Mouse (Mus musculus) stomach, postnatal 0 days (tissue): Measurements from ENCODE around the gene Ugdh. TPM values are rescaled to one million over a fixed set of nuclear protein-coding genes. Genes with fewer than 3 reads are reported as not detected.

ENCODE experiments used
- ATAC-seq: fragments of 200-750 bp; cut with Nextera tagmentation; 2 replicates; pipeline ENCODE4 v1.8.0; 2017; ENCODE audit not compliant: low FRiP score, low TSS enrichment
- DNase-seq: peaks from one replicate; pipeline ENCODE4 v3.0.0-alpha.2; 2016; ENCODE audit warnings: low spot score
- H3K27ac ChIP-seq: fragments of 300-500 bp; sonication (generic); replicated peaks from 2 replicates; pipeline ENCODE4 v1.5.1; 2014; ENCODE audit warnings: mild to moderate bottlenecking, control low read depth
- H3K27me3 ChIP-seq: fragments of 300-500 bp; sonication (generic); 2 replicates; pipeline ENCODE4 v1.6.1; 2014; ENCODE audit warnings: low read length; ENCODE audit not compliant: control insufficient read depth, insufficient read depth
- H3K36me3 ChIP-seq: fragments of 300-500 bp; sonication (generic); 2 replicates; pipeline ENCODE4 v1.6.1; 2014; ENCODE audit warnings: low read length, mixed read lengths; ENCODE audit not compliant: control insufficient read depth, insufficient read depth
- H3K4me1 ChIP-seq: fragments of 300-500 bp; sonication (generic); replicated peaks from 2 replicates; pipeline ENCODE4 v1.6.1; 2014; ENCODE audit warnings: antibody characterized with exemption; ENCODE audit not compliant: control insufficient read depth, insufficient read depth
- H3K4me2 ChIP-seq: fragments of 300-500 bp; sonication (generic); replicated peaks from 2 replicates; pipeline ENCODE4 v1.6.1; 2014; ENCODE audit warnings: low read depth, mild to moderate bottlenecking, control low read depth, moderate library complexity
- H3K4me3 ChIP-seq: fragments of 300-500 bp; sonication (generic); 2 replicates; pipeline ENCODE4 v1.5.1; 2014; ENCODE audit warnings: low read depth, low read length, control low read depth
- H3K9ac ChIP-seq: fragments of 300-500 bp; sonication (generic); 2 replicates; pipeline ENCODE4 v1.6.1; 2014; ENCODE audit warnings: mild to moderate bottlenecking, low read length, control low read depth, mixed read lengths
- H3K9me3 ChIP-seq: fragments of 300-500 bp; sonication (generic); 2 replicates; pipeline ENCODE4 v1.6.1; 2016; ENCODE audit warnings: low read length; ENCODE audit not compliant: control insufficient read depth
- CTCF ChIP-seq: IDR thresholded peaks from 2 replicates; pipeline ENCODE4 v1.5.1; 2016; ENCODE audit warnings: antibody characterized with exemption, low read depth, mild to moderate bottlenecking, moderate library complexity
- EP300 ChIP-seq: optimal IDR thresholded peaks from 2 replicates; pipeline ENCODE3; 2016; ENCODE audit warnings: antibody characterized with exemption
- WGBS: fragments of 180-500 bp; shearing (Covaris S2); extraction: QIAGEN DNeasy Blood & Tissue Kit; methylation state at CpG from one replicate; pipeline ENCODE4 v1.1.7; 2014; 5-methylcytosine and 5-hydroxymethylcytosine counted together
- polyA plus RNA-seq: library from polyadenylated mRNA; unstranded; fragments of >200 nt; fragmentation: Nextera tagmentation; extraction: Ambion mirVana; gene quantifications from 2 replicates; pipeline ENCODE4 v1.2.1, GENCODE M21; 2015

The Ugdh gene
- polyA plus RNA-seq, 1 experiment from 2014 or later: 281 TPM

DNA sequence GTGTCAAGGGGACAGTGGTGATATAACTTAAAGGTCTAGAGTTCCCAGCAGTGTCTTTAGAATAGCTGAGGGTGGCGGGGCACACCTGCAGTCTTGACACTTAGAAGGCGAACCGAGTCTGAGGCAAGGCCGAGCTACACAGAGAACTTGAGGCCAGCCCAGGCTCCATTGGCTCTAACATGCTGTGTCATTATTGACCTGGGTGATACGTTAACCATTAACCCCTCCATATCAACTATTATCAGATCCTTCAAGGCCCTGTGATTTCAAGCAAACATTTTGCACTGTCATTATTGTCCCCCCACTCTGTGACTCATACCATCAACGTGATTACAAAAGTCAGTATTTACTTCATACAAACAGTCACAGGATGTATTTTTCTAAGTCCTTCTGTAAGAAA is 11.5 kb downstream of the Ugdh start:
- no peaks in the 10 kb centered on the region for H3K27me3 ChIP-seq
- WGBS: 67% methylated on average over 6 of the region's 6 CpGs
- peak; percentile 89 for ATAC-seq
- no peaks in the 10 kb centered on the region; the same call in 1 of the 2 replicates for H3K4me1 ChIP-seq
- no peak overlapping the region for H3K9ac ChIP-seq
- DNase-seq: peak; percentile 75
- no peak overlapping the region for H3K4me3 ChIP-seq
- TF ChIP-seq EP300 (no peak), CTCF (no peak)
- no peak overlapping the region for H3K4me2 ChIP-seq
- H3K9me3 ChIP-seq: no peaks in the 10 kb centered on the region
- H3K36me3 ChIP-seq: peaks cover 12% of the 10 kb centered on the region; the same call in 1 of the 2 replicates
- H3K27ac ChIP-seq: peak overlapping the region; percentile 70

DNA sequence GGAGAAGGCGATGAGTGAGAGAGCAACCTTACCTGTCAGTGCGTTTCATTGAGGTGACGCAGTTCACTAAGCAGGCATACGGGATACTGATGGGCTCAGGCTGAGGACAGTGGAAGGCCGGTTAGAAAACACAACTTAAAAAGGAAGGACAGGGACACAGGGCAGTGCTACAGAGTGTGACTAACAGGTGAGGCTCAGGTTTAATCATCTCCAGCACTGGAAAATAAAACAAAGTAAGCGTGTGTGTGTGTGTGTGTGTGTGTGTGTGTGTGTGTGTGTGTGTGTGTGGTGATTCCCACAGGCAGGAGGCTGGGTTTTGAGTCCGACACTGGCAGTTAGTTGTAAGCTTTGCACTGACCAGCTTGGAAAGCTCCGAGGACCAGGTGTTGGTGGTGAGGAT is 12.9 kb downstream of the Ugdh start:
- Histone ChIP-seq H3K36me3 (peaks cover 15% of the 10 kb centered on the region; the same call in 1 of the 2 replicates), H3K9ac (no peak overlapping the region), H3K9me3 (no peaks in the 10 kb centered on the region), H3K27me3 (no peaks in the 10 kb centered on the region), H3K4me1 (no peaks in the 10 kb centered on the region), H3K4me2 (no peak overlapping the region), H3K4me3 (no peak overlapping the region), H3K27ac (no peak overlapping the region)
- 87% methylated on average over 8 of the region's 8 CpGs for WGBS
- DNase-seq (no peak), ATAC-seq (no peak)
- no peak for TF ChIP-seq CTCF
- no peak for TF ChIP-seq EP300

DNA sequence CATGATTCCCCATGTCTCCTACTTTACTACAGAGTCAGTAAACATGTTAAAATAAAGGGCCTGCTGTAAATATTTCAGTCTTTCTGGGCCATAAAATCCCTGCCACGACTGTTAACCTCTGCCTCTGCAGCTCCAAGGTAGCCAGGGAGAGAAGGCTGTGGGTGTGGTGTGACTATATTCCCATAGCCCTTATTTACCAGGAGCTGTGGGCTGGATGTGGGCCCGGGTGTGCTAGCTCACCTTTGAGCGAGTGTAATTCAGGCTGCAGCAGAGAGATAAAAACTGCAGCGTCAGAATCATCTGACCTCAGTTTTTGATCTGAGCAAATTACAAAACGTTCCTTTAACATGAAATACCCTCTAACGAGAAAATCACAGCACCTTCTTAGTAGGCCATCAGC is 14.9 kb downstream of the Ugdh start:
- no peak overlapping the region for H3K9ac ChIP-seq
- 61% methylated on average over 6 of the region's 6 CpGs for WGBS
- no peaks in the 10 kb centered on the region for H3K9me3 ChIP-seq
- ATAC-seq (no peak), DNase-seq (peak; percentile 58)
- H3K4me3 ChIP-seq: no peak overlapping the region
- H3K27me3 ChIP-seq: no peaks in the 10 kb centered on the region
- peaks cover 19% of the 10 kb centered on the region for H3K36me3 ChIP-seq
- TF ChIP-seq EP300 (no peak), CTCF (no peak)
- no peak overlapping the region for H3K27ac ChIP-seq
- H3K4me2 ChIP-seq: no peak overlapping the region
- H3K4me1 ChIP-seq: no peaks in the 10 kb centered on the region; the same call in 1 of the 2 replicates

DNA sequence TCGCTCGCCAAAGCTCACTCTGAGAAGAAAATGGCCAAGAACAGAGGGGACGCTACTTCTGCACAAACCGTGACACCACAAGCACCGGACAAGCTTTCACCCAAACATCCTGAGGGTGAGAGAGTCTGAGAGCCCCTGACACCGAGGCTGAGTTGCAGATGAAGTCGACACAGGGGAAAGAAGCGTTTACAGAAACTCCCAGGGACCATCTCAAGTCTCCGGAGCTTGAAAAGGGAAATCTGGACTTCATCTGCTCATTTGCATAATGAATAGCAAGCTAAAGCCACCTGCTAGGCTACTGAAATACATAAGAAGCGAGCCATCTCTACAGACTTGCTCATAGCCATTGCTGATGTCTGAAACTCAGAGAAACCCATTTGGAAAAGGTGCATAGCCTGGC is 16.6 kb downstream of the Ugdh start:
- DNase-seq (no peak), ATAC-seq (no peak)
- no peak for TF ChIP-seq CTCF
- no peak for TF ChIP-seq EP300

DNA sequence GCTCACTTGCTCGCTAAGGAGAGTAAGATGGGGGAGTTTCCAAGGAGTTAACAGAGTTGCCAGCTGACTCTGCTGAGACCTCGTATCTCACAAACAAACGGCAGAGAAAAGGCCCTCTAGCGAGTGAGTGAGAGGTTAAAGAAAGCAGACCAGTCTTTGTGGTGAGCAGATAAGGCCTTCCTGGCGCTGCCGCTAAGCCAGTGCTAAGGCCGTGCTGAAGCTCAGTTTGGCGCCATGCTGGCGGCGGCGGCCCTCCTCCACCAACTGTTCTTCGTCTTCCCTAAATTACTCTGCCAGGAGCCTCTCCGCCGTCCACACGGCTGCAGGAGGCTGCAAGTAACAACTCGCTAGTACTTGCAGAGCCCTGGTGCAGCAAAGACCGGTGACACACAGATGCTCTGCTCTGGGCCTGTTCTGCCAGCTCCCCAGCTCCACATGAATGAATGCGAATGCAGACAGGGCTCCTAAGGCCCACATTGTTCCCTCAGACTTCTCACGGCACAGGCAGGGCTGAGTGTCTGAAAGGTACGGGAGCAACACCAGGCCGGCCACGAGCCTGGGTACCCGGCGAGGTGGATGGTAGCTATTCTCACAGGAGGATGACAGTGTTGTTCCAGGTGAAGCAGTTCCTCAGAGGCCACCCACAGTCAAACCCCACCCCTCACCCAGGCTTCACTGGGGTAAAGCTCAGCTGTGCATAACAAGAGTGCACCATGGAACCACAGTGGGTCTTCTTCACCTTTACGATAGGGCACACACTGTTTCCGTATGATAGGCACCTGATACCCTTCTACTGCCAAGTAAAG is 19.9 kb downstream of the Ugdh start:
- peak; percentile 74 for ATAC-seq
- 17% methylated on average over 26 of the region's 26 CpGs for WGBS
- H3K36me3 ChIP-seq: peaks cover 13% of the 10 kb centered on the region
- peak overlapping the region; percentile 21 for H3K4me2 ChIP-seq
- H3K27me3 ChIP-seq: no peaks in the 10 kb centered on the region
- peak overlapping the region; percentile 47 for H3K9ac ChIP-seq
- H3K9me3 ChIP-seq: no peaks in the 10 kb centered on the region
- H3K27ac ChIP-seq: peak overlapping the region; percentile 93
- TF ChIP-seq CTCF: peak; percentile 48
- no peak for TF ChIP-seq EP300
- peak; percentile 70 for DNase-seq
- H3K4me1 ChIP-seq: no peaks in the 10 kb centered on the region; the same call in 1 of the 2 replicates
- no peak overlapping the region for H3K4me3 ChIP-seq

More for the DNA sequence above, 16.6 kb downstream of the Ugdh start:
- WGBS: 83% methylated on average over 10 of the region's 10 CpGs
- no peak overlapping the region for H3K9ac ChIP-seq
- H3K9me3 ChIP-seq: no peaks in the 10 kb centered on the region
- no peak overlapping the region for H3K27ac ChIP-seq
- no peak overlapping the region for H3K4me2 ChIP-seq
- H3K36me3 ChIP-seq: peaks cover 19% of the 10 kb centered on the region
- no peak overlapping the region for H3K4me3 ChIP-seq
- H3K4me1 ChIP-seq: no peaks in the 10 kb centered on the region; the same call in 1 of the 2 replicates
- H3K27me3 ChIP-seq: no peaks in the 10 kb centered on the region

DNA sequence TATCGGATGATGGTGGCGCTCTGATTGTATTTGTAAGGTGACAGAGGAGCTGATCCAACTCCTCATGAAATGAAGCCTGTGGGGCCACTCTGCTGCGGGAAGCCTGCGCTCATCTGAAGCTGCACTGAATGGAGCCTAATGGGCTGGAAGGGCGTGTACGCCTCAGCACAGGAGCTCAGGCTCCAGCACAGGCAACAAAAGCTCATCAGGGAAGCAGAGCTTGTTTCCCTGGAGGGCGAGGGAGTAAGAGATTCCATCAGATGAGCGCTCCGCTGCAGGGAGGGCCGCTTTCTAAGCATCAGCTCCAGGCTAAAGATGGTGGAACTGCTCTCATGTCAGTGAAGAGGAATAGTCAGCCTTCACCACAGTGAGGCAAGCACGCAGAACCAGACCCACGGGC is 27.8 kb downstream of the Ugdh start:
- Histone ChIP-seq H3K27me3 (no peaks in the 10 kb centered on the region), H3K36me3 (peaks cover 6% of the 10 kb centered on the region), H3K4me2 (no peak overlapping the region), H3K27ac (no peak overlapping the region), H3K4me1 (no peaks in the 10 kb centered on the region), H3K9ac (no peak overlapping the region), H3K4me3 (no peak overlapping the region), H3K9me3 (no peaks in the 10 kb centered on the region)
- WGBS: 75% methylated on average over 12 of the region's 12 CpGs
- no peak for DNase-seq
- no peak for TF ChIP-seq EP300
- no peak for TF ChIP-seq CTCF
- no peak for ATAC-seq
